Mouse (Mus musculus): ENCODE data around the gene Them4. TPM values are rescaled to one million over a fixed set of nuclear protein-coding genes. Genes with fewer than 3 reads are reported as not detected.

The Them4 gene
- polyA plus RNA-seq, 1 experiment from 2014 or later: 49.2 TPM

- no peaks in the 10 kb centered on the region for H3K27me3 ChIP-seq
- WGBS: 74% methylated on average over 3 of the region's 3 CpGs
- H3K4me1 ChIP-seq (replicated peaks): 0 out of 2 replicates have a peak, but pooled peaks cover 7% of the 10 kb centered on the region
- 0 out of 2 replicates have a peak within 1 kb of the TSS, but pooled peaks have one; percentile 14 for H3K27ac ChIP-seq (replicated peaks)
- H3K4me2 ChIP-seq: no peak within 1 kb of the TSS
- H3K4me3 ChIP-seq: no peak within 1 kb of the TSS
- no peak within 1 kb of the TSS for H3K9ac ChIP-seq
- no peak for ATAC-seq (ENCODE audit: low read depth)
- H3K9me3 ChIP-seq: no peaks in the 10 kb centered on the region
- H3K36me3 ChIP-seq: no peaks in the 10 kb centered on the region
These were observed 32.1 kb downstream of the Them4 start, which contains the start of gene Them5 for GRCm38 (mm10) chr3:94341959-94342422. Gene Them5 (plus strand): TSS chr3:94342099.

DNA sequence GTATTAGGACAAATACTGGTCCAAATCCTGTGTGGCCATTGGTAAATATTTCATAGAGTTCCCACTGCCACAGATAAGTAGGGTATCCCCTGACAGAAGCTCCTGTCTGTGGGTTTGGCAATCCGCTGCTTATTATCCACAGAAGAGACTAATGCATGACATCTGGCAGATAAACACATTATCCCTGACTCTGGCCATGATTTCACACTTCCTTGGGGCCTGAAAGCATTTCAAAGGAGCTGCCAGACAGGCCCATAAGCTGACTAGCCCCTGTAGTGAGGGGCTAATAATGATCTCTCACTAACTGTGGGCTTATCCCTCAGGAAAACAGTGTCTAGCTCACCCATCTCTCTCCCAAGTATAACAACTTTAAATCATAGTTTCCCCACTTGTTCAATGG, 32.7 kb downstream of the Them4 start:
- Histone ChIP-seq H3K27ac (replicated peaks) (0 out of 2 replicates have a peak overlapping the region, but pooled peaks have one; percentile 14), H3K4me2 (no peak overlapping the region), H3K4me1 (replicated peaks) (0 out of 2 replicates have a peak, but pooled peaks cover 7% of the 10 kb centered on the region), H3K27me3 (no peaks in the 10 kb centered on the region), H3K9ac (no peak overlapping the region), H3K36me3 (no peaks in the 10 kb centered on the region), H3K9me3 (no peaks in the 10 kb centered on the region), H3K4me3 (no peak overlapping the region)
- 57% methylated on average over 1 of the region's 1 CpGs for WGBS
- no peak for ATAC-seq (ENCODE audit: low read depth)

- no peak overlapping the region for H3K27ac ChIP-seq (replicated peaks)
- ATAC-seq (ENCODE audit: low read depth): no peak
- 0 out of 2 replicates have a peak, but pooled peaks cover 7% of the 10 kb centered on the region for H3K4me1 ChIP-seq (replicated peaks)
- H3K4me2 ChIP-seq: no peak overlapping the region
- H3K27me3 ChIP-seq: no peaks in the 10 kb centered on the region
- H3K36me3 ChIP-seq: no peaks in the 10 kb centered on the region
- no peak overlapping the region for H3K4me3 ChIP-seq
- no peaks in the 10 kb centered on the region for H3K9me3 ChIP-seq
- 93% methylated on average over 2 of the region's 2 CpGs for WGBS
- no peak overlapping the region for H3K9ac ChIP-seq
These were observed 34.3 kb downstream of the Them4 start for GRCm38 (mm10) chr3:94344182-94344581.

- Histone ChIP-seq H3K9me3 (no peaks in the 10 kb centered on the region), H3K27ac (replicated peaks) (no peak overlapping the region), H3K4me3 (no peak overlapping the region), H3K36me3 (no peaks in the 10 kb centered on the region), H3K9ac (no peak overlapping the region), H3K4me1 (replicated peaks) (0 out of 2 replicates have a peak, but pooled peaks cover 7% of the 10 kb centered on the region), H3K4me2 (no peak overlapping the region), H3K27me3 (no peaks in the 10 kb centered on the region)
- 78% methylated on average over 3 of the region's 3 CpGs for WGBS
- ATAC-seq (ENCODE audit: low read depth): no peak
These were observed 35.0 kb downstream of the Them4 start for GRCm38 (mm10) chr3:94344897-94345296.

GRCm38 (mm10) chr3:94348146-94348545, 38.3 kb downstream of the Them4 start:
- Histone ChIP-seq H3K4me1 (replicated peaks) (no peaks in the 10 kb centered on the region), H3K4me2 (no peak overlapping the region), H3K36me3 (no peaks in the 10 kb centered on the region), H3K27me3 (no peaks in the 10 kb centered on the region), H3K4me3 (no peak overlapping the region), H3K9me3 (no peaks in the 10 kb centered on the region), H3K9ac (no peak overlapping the region), H3K27ac (replicated peaks) (no peak overlapping the region)
- ATAC-seq (ENCODE audit: low read depth): no peak
- WGBS: 72% methylated on average over 2 of the region's 2 CpGs

DNA sequence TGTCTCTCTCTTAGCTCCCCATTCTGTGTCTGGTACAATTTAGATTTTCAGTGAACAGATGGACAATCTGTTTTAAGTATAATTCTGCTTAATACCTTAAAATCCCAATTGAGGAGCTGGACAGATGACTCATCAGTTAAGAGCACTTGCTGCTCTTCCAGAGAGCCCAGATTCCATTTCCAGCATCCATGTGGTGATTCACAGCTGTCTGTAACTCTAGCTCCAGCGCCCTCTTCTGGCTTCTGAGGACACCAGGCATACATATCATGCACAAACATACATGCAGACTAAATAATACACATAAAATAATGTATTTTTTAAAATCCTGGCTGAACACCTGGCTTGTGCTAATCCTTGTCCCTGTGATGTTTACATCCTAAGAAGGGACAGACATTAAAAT, 50.9 kb downstream of the Them4 start:
- Histone ChIP-seq H3K27ac (replicated peaks) (no peak overlapping the region), H3K9me3 (no peaks in the 10 kb centered on the region), H3K9ac (no peak overlapping the region), H3K4me1 (replicated peaks) (peaks cover 5% of the 10 kb centered on the region; the same call in 1 of the 2 replicates), H3K4me2 (no peak overlapping the region), H3K27me3 (peaks cover 33% of the 10 kb centered on the region), H3K36me3 (no peaks in the 10 kb centered on the region), H3K4me3 (no peak overlapping the region)
- no peak for ATAC-seq (ENCODE audit: low read depth)
- WGBS: 3% methylated on average over 1 of the region's 1 CpGs

GRCm38 (mm10) chr3:94362138-94362537, 52.2 kb downstream of the Them4 start, which contains the start of gene C2cd4d:
Gene C2cd4d (plus strand): TSS chr3:94362438.
- H3K27me3 ChIP-seq: peaks cover 40% of the 10 kb centered on the region
- peak within 1 kb of the TSS; percentile 80 for H3K9ac ChIP-seq
- 43% methylated on average over 7 of the region's 7 CpGs for WGBS
- H3K4me2 ChIP-seq: peak within 1 kb of the TSS; percentile 75
- no peak for ATAC-seq (ENCODE audit: low read depth)
- H3K4me3 ChIP-seq: peak within 1 kb of the TSS; percentile 58
- peaks cover 5% of the 10 kb centered on the region; the same call in 1 of the 2 replicates for H3K4me1 ChIP-seq (replicated peaks)
- no peaks in the 10 kb centered on the region for H3K9me3 ChIP-seq
- H3K27ac ChIP-seq (replicated peaks): no peak within 1 kb of the TSS
- H3K36me3 ChIP-seq: no peaks in the 10 kb centered on the region

DNA sequence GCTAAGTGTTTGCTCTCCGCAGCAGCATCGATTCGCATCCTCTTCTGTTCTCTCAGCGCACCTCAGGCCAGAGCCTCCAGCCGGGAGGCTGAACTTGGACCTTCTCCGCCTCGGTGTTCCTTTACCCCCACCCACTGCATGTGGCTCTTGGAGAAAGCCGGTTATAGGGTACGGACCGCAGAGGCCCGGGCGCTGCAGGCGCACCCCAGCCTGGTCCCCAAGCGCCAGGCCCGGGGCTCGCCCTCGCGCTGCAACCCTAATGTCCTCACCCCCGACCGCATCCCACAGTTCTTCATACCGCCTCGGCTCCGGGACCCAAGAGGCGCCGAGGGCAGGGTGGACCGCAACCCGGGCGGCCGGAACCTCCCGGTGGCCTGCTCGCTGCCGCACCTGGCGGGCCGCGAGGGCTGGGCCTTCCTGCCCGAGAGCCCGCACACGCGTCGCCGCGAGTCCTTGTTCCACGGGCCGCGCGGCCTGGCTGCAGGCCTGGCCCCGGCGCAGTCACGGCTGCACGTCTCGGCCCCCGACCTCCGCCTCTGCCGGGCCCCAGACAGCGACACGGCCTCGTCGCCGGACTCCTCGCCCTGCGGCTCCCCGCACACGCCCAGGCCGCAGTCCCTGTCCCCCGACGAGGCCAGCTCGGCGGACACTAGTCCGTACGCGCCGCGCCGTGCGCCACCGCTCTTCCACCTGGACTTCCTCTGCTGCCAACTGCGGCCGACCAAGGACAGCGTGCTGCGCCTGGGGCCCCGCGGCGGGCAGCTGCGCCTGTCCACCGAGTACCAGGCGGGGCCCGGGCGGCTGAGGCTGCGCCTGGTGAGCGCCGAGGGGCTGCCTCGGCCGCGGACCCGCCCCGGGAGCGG, 53.6 kb downstream of the Them4 start:
- Histone ChIP-seq H3K4me2 (peak overlapping the region; percentile 75), H3K4me3 (peak overlapping the region; percentile 58), H3K9me3 (no peaks in the 10 kb centered on the region), H3K27me3 (peaks cover 40% of the 10 kb centered on the region), H3K4me1 (replicated peaks) (peaks cover 5% of the 10 kb centered on the region; the same call in 1 of the 2 replicates), H3K9ac (peak overlapping the region; percentile 80), H3K27ac (replicated peaks) (0 out of 2 replicates have a peak overlapping the region, but pooled peaks have one; percentile 18), H3K36me3 (no peaks in the 10 kb centered on the region)
- ATAC-seq (ENCODE audit: low read depth): peak; percentile 71
- WGBS: 5% methylated on average over 92 of the region's 97 CpGs

- Histone ChIP-seq H3K9ac (peak overlapping the region; percentile 80), H3K9me3 (no peaks in the 10 kb centered on the region), H3K27me3 (peaks cover 40% of the 10 kb centered on the region), H3K4me2 (peak overlapping the region; percentile 75), H3K27ac (replicated peaks) (0 out of 2 replicates have a peak overlapping the region, but pooled peaks have one; percentile 18), H3K4me1 (replicated peaks) (peaks cover 5% of the 10 kb centered on the region; the same call in 1 of the 2 replicates), H3K4me3 (peak overlapping the region; percentile 58), H3K36me3 (no peaks in the 10 kb centered on the region)
- peak; percentile 37 for ATAC-seq (ENCODE audit: low read depth)
- WGBS: 3% methylated on average over 23 of the region's 23 CpGs
These were observed 54.3 kb downstream of the Them4 start for GRCm38 (mm10) chr3:94364154-94364526.

DNA sequence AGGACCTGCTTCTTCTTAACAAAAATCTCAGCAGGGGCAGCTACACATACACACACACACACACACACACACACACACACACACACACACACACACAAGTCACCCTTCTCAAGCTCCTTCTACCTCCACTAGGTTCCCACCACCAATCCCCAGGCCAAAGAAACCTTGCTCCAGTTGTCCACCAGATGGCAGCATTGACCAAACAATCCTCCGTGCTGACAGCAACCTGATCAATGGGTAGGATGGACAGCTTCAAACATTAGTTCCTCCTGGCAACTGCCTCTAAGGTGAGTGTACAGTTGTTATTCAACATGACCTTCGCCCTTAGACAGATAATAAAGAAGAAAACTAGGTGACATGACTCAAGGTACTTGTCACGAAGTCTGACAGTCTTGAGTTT, 56.9 kb downstream of the Them4 start:
- peak; percentile 32; the same call in 1 of the 2 replicates for ATAC-seq (ENCODE audit: low read depth)
- Histone ChIP-seq H3K27ac (replicated peaks) (no peak overlapping the region), H3K4me1 (replicated peaks) (peaks cover 10% of the 10 kb centered on the region), H3K36me3 (no peaks in the 10 kb centered on the region), H3K27me3 (peaks cover 38% of the 10 kb centered on the region), H3K9ac (no peak overlapping the region), H3K9me3 (no peaks in the 10 kb centered on the region), H3K4me3 (no peak overlapping the region), H3K4me2 (no peak overlapping the region)
- 19% methylated on average over 3 of the region's 3 CpGs for WGBS

DNA sequence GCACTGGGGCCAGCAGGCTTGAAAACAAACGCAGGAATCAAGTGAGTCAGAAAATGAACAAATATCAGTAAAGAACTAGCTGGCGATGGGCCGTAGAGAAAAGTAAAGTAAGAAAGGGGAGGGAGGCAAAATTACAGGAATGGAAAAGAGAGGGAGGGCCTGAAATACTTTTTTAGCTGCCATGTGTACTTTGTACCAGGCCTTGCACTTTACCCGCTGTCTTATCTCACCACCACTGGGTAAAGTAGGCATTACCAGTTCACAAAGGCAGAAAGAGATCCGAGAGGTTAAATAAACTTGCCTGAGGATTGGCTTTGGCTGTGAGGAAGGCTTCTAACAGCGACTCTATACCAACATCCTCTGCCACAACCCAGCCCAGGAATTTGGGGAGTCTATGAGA, 57.6 kb downstream of the Them4 start:
- Histone ChIP-seq H3K4me2 (no peak overlapping the region), H3K27me3 (peaks cover 31% of the 10 kb centered on the region), H3K27ac (replicated peaks) (no peak overlapping the region), H3K4me1 (replicated peaks) (peaks cover 15% of the 10 kb centered on the region), H3K9ac (no peak overlapping the region), H3K9me3 (no peaks in the 10 kb centered on the region), H3K36me3 (no peaks in the 10 kb centered on the region), H3K4me3 (no peak overlapping the region)
- no peak for ATAC-seq (ENCODE audit: low read depth)
- 83% methylated on average over 6 of the region's 6 CpGs for WGBS

DNA sequence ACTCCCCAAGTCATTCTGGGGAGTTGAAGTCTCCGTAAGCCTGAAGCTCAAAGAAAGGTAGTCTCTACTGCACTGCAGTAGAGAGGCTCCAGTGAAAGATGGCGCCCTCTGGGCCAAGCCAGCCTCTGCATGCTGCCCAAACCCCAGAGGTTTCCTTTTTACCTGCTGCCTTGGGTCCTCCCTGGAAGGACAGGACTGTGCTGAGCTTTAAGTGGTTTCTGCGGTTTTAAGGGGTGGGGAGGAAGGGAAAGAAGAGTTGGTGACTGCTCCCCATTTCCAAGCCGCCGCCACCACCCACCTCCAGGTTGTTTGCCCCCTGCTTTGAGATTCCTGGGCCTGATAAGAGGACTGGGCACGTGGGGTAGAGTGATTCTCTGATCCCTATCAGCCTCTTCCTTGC, 58.7 kb downstream of the Them4 start:
- WGBS: 76% methylated on average over 6 of the region's 6 CpGs
- Histone ChIP-seq H3K27ac (replicated peaks) (no peak overlapping the region), H3K9me3 (no peaks in the 10 kb centered on the region), H3K9ac (no peak overlapping the region), H3K4me3 (no peak overlapping the region), H3K36me3 (no peaks in the 10 kb centered on the region), H3K4me2 (no peak overlapping the region), H3K4me1 (replicated peaks) (peaks cover 20% of the 10 kb centered on the region), H3K27me3 (peaks cover 33% of the 10 kb centered on the region)
- ATAC-seq (ENCODE audit: low read depth): no peak

Measured in neural tube, embryonic 13.5 days (tissue).